Mouse (Mus musculus): ENCODE results near the gene Phactr3. TPM values are rescaled to one million over a fixed set of nuclear protein-coding genes. Genes with fewer than 3 reads are reported as not detected.

The Phactr3 gene
- polyA plus RNA-seq, 1 experiment = not detected

DNA sequence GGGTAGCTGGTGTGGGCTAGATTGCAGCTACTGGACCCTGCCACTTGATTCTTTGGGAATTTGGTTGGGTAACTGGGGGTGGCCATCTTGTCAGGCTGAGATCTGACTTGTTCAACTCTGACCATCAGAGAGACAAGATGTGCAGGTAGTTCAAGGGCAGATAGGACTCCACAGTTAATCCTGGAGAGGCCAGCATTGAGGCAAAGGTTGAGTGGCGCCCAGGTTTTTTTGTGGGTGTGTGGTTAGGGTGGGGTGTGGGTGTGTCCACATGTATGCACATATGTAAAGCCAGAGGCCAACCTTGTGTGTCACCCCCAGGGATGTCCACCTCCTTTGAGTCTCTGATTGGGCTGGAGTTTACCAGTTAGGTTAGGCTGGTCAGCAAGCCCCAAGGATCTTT, 197.5 kb downstream of the Phactr3 start:
- no peak for TF ChIP-seq GATA1 (IDR thresholded peaks at IDR 0.05; ENCODE audit: low read length)

- TF ChIP-seq GATA1 (IDR thresholded peaks at IDR 0.05; ENCODE audit: low read length) = no peak
Observed at GRCm38 (mm10) chr2:178319766-178320165, 201.0 kb downstream of the Phactr3 start.

DNA sequence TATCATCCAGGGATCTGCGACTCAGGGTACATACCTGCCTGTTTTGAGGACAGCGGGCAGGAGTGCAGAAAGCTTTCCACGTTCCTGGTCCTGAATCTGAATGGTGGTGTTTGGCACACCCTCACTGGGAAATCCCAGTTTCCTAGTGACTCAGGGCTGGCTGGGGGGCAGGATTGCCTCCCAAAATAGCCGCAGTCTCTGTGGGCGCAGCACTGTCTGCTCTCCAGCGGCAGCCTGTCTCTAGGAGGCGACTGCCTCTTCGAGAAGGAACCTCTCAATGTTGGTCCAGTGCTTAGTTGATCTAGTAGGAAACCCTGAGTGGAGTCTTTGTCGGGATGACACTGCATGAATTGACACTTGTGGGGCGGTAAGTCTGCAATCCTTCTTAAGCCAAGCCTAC, 202.5 kb downstream of the Phactr3 start:
- TF ChIP-seq GATA1 (IDR thresholded peaks at IDR 0.05; ENCODE audit: low read length) = no peak

GRCm38 (mm10) chr2:178324410-178324809, 205.6 kb downstream of the Phactr3 start:
- TF ChIP-seq GATA1 (IDR thresholded peaks at IDR 0.05; ENCODE audit: low read length) = no peak

DNA sequence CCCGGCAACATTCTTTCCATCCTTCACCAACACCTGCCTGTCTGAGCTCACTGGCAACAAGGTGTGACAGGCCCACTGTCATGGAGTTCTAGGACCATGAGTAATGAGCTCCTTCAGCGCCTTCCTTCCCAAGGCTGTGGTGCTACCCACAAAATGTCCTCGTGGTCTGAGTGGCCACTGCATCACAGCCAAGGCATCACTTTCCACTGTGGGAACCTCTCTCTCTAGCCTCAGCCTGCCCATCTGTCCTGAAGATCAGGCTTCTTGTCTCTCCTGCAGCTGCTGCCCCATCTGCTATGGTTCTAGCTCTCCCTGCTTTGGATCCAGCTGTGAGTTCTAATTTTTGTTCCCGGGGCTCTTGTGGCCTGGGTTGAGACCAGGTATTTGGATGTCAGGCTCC, 206.0 kb downstream of the Phactr3 start:
- TF ChIP-seq GATA1 (IDR thresholded peaks at IDR 0.05; ENCODE audit: low read length) = no peak

DNA sequence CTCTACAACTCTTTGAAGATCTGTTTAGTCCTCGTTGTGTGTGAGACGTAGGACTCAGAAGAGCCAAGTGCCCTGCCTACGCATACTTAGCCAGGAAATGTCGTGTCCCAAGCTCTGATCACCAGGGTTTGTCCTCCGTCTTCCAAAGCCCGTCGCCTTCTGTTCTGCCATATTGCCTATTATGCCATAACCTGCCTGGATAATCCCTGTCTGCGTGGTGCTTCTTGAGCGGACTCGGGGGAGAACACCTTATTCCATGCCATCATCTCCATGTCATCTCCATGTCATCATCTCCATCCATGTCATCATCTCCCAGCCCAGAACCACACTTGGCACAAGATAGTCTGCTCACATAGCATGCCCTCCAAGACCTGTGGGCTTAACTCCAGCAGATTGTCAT, 207.3 kb downstream of the Phactr3 start:
- no peak for TF ChIP-seq GATA1 (IDR thresholded peaks at IDR 0.05; ENCODE audit: low read length)

GRCm38 (mm10) chr2:178326750-178327465, 208.1 kb downstream of the Phactr3 start:
- no peak for TF ChIP-seq GATA1 (IDR thresholded peaks at IDR 0.05; ENCODE audit: low read length)

DNA sequence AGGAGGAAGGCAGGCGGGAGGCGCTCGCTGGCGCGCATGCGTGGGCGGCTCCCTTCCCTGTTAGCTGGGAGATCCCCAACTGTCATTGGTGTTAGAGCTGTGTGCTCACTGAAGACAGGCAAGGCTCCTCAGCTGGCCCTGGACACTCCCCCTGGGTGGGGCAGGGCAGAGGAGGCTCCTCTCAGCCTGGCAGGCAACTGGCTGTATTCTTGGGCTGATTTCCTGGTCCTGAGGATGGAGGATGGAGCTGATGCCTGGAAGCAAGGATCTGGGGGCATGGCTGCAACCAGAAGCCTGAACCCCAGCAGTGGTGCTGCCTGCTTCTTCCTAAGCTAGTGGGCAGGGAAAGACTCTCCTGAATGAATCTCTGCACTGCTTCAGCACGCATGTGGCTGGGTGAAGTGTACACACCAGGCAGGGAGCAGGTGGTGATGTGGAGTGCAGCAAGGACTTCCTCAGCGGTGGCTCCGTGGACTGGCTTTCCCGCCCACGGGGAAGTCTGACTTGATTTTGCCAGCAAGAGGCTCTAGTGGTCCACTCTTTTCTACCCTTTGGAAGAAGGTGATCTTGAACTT, 208.8 kb downstream of the Phactr3 start:
- no peak for TF ChIP-seq GATA1 (IDR thresholded peaks at IDR 0.05; ENCODE audit: low read length)

GRCm38 (mm10) chr2:178329551-178329950, 210.8 kb downstream of the Phactr3 start:
- TF ChIP-seq GATA1 (IDR thresholded peaks at IDR 0.05; ENCODE audit: low read length) = no peak

- TF ChIP-seq GATA1 (IDR thresholded peaks at IDR 0.05; ENCODE audit: low read length) = no peak
Observed at GRCm38 (mm10) chr2:178329986-178330385, 211.2 kb downstream of the Phactr3 start.

DNA sequence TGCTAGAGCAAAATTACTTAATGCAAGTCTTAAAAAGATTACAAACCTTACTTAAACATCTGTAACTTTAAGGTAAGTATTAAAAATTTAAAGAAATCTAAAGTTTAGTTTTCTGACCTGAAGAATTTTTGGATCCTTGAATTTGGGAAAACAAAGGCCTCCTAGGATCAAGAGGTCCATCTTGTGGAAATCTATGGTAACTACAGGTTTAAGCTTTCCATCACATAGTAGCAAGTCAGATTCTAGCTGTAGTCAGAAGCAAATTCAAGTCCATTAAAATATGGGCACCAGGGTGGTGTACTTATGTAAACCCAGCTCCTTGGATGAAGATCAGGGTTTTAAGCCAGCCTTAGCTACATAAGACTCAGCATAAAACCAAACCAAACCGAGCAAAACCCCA, 219.1 kb downstream of the Phactr3 start:
- TF ChIP-seq GATA1 (IDR thresholded peaks at IDR 0.05; ENCODE audit: low read length) = no peak

GRCm38 (mm10) chr2:178339044-178339443, 220.3 kb downstream of the Phactr3 start:
- no peak for TF ChIP-seq GATA1 (IDR thresholded peaks at IDR 0.05; ENCODE audit: low read length)

DNA sequence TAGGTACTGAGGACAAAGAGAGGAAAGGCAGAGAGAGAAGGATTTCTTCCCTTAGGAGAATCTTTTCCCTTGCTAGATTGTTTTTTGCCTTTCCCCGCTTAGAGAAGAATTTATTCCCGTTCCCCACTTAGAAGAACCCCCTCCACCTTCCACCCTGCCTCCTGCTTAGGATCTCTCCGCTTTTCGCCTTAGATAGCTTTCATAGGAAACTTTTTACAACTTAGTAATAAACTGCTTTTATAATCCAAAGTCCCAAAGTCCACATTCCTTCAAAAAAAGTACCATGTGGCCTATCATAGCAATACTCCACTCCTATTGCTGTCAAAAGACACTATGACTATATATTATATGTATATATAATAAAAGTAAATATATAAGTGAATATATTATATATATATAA, 223.8 kb downstream of the Phactr3 start:
- no peak for TF ChIP-seq GATA1 (IDR thresholded peaks at IDR 0.05; ENCODE audit: low read length)

Other genes starting within 250 kb of the Phactr3 start
- gene Gm14327, start 221.9 kb upstream of the Phactr3 start, polyA plus RNA-seq (2012) = not detected in 2 replicates
- 0.21 and 0.53 TPM in 2 replicates for gene Zfp972, start 193.4 kb upstream of the Phactr3 start, polyA plus RNA-seq (2012)
- gene Gm14326, start 161.7 kb upstream of the Phactr3 start, polyA plus RNA-seq (2012) = 1.0 and 1.2 TPM in 2 replicates
- 1.0 and 1.2 TPM in 2 replicates for gene Zfp971, start 95.7 kb upstream of the Phactr3 start, polyA plus RNA-seq (2012)
- not detected in 2 replicates for gene Zfp931, start 40.5 kb upstream of the Phactr3 start, polyA plus RNA-seq (2012)